Comparison of ENCODE assay signal across 8 mouse cellular contexts in genomic region chr14:120477982-120478568, GRCm38 (mm10). TPM values are rescaled to one million over a fixed set of nuclear protein-coding genes. Genes with fewer than 3 reads are reported as not detected.
DNase-seq lines count a peak whose midpoint lies in the region; ATAC-seq and TF ChIP-seq lines count a peak whose summit lies in the region.

TSS of gene Rap2a (plus strand) at chr14:120478444.

- no peaks in the 10 kb centered on the region for H3K9me3 ChIP-seq in ES-E14 (ENCODE audit: control insufficient read depth, insufficient read depth, low read depth, low read length)
- H3K9me3 ChIP-seq in forebrain, embryonic 15.5 days = no peaks in the 10 kb centered on the region

- intact Hi-C loops in heart, postnatal 25 days (cut with DNase I) = loop anchor here (2.0 to 5.0 kb wide), 3 partner anchors 54 to 184 kb away; no protein-coding TSS in a partner anchor

- DNase-seq in ES-E14 (ENCODE audit: low read depth, low spot score) = peak; percentile 69
- DNase-seq in cerebellum, adult 11-12 months = peak; percentile 99
- DNase-seq in heart, postnatal 25 days (ENCODE audit: low spot score) = peak; percentile 96
- peak; percentile 97 to 98 for DNase-seq in layer of hippocampus, adult 18-20 months (ENCODE audit: low spot score in 2 of 2)
- DNase-seq in lung, adult 2 months = peak; percentile 96
- DNase-seq in thymus, adult 2 months = peak; percentile 94

- peak within 1 kb of the TSS; percentile 84 to 95 for H3K4me3 ChIP-seq in ES-E14 (ENCODE audit: insufficient read depth in 1 of 2, low read depth in 1 of 2, low read length in 2 of 2, poor library complexity in 1 of 2, severe bottlenecking in 1 of 2)
- peak within 1 kb of the TSS; percentile 81 for H3K4me3 ChIP-seq in forebrain, embryonic 15.5 days
- H3K4me3 ChIP-seq in lung, adult 2 months (replicated peaks; ENCODE audit: extremely low read depth, low read depth, low read length) = peak within 1 kb of the TSS; percentile 87
- peak within 1 kb of the TSS; percentile 98 for H3K4me3 ChIP-seq in olfactory bulb, adult 2 months (ENCODE audit: insufficient read depth, low read depth, low read length)
- H3K4me3 ChIP-seq in thymus, adult 2 months (ENCODE audit: control insufficient read depth, insufficient read depth, low read length) = peak within 1 kb of the TSS; percentile 89

- peak within 1 kb of the TSS; percentile 96 for H3K27ac ChIP-seq in ES-E14 (ENCODE audit: insufficient read depth, low read depth, low read length, poor library complexity, severe bottlenecking)
- H3K27ac ChIP-seq in forebrain, embryonic 15.5 days (replicated peaks) = peak within 1 kb of the TSS; percentile 98
- peak within 1 kb of the TSS; percentile 100 for H3K27ac ChIP-seq in olfactory bulb, adult 2 months (ENCODE audit: insufficient read depth, low read depth, low read length)
- peak within 1 kb of the TSS; percentile 56 for H3K27ac ChIP-seq in thymus, adult 2 months (ENCODE audit: control insufficient read depth, insufficient read depth, low read length)

- ATAC-seq in forebrain, embryonic 15.5 days (replicated peaks) = peak; percentile 91

- H3K9ac ChIP-seq in ES-E14 (ENCODE audit: insufficient read depth, low read depth, low read length, poor library complexity, severe bottlenecking) = peak within 1 kb of the TSS; percentile 87
- H3K9ac ChIP-seq in forebrain, embryonic 15.5 days (replicated peaks) = peak within 1 kb of the TSS; percentile 82

- H3K4me2 ChIP-seq in forebrain, embryonic 15.5 days (replicated peaks) = peak within 1 kb of the TSS; percentile 57

- H3K27me3 ChIP-seq in forebrain, embryonic 15.5 days = no peaks in the 10 kb centered on the region
- no peaks in the 10 kb centered on the region; the same call in 1 of the 2 replicates for H3K27me3 ChIP-seq in thymus, adult 2 months (ENCODE audit: control insufficient read depth, insufficient read depth, low read length)

- TF ChIP-seq POLR2A in lung, adult 2 months (IDR thresholded peaks at IDR 0.05; ENCODE audit: borderline replicate concordance, extremely low read depth, low read depth, low read length) = peak; percentile 86
- peak; percentile 77 for TF ChIP-seq POLR2A in olfactory bulb, adult 2 months (IDR thresholded peaks at IDR 0.05; ENCODE audit: insufficient read depth, low read depth, low read length)
- TF ChIP-seq POLR2A in thymus, adult 2 months (IDR thresholded peaks at IDR 0.05; ENCODE audit: control insufficient read depth, extremely low read depth, insufficient read depth, low read length, poor library complexity) = peak; percentile 69

- in situ Hi-C loops in ES-E14 (cut with MboI; ENCODE audit: low sequenced_read_pairs in 2 of 2, unreplicated experiment in 2 of 2) = no loop called here

- 0 out of 2 replicates have a peak, but pooled peaks cover 2% of the 10 kb centered on the region for H3K36me3 ChIP-seq in ES-E14 (ENCODE audit: control insufficient read depth, insufficient read depth, low read length, poor library complexity, severe bottlenecking)
- H3K36me3 ChIP-seq in forebrain, embryonic 15.5 days = no peaks in the 10 kb centered on the region
- H3K36me3 ChIP-seq in thymus, adult 2 months (ENCODE audit: control insufficient read depth, insufficient read depth, low read length) = no peaks in the 10 kb centered on the region

- H3K4me1 ChIP-seq in ES-E14 (ENCODE audit: control insufficient read depth in 2 of 2, insufficient read depth in 2 of 2, low read length in 2 of 2, poor library complexity in 1 of 2) = no peaks in the 10 kb centered on the region; a peak in 1 of 4 replicates
- peaks cover 30% of the 10 kb centered on the region for H3K4me1 ChIP-seq in forebrain, embryonic 15.5 days
- H3K4me1 ChIP-seq in lung, adult 2 months (ENCODE audit: control insufficient read depth, insufficient read depth, low read length) = peaks cover 3% of the 10 kb centered on the region
- peaks cover 7% of the 10 kb centered on the region for H3K4me1 ChIP-seq in olfactory bulb, adult 2 months (ENCODE audit: control insufficient read depth, insufficient read depth, low read length)
- H3K4me1 ChIP-seq in thymus, adult 2 months (replicated peaks; ENCODE audit: control insufficient read depth, insufficient read depth, low read length) = peaks cover 7% of the 10 kb centered on the region

- WGBS in forebrain, embryonic 15.5 days = under 1% methylated on average over 62 of the region's 78 CpGs
- WGBS in lung, adult 2 months = under 1% methylated on average over 76 of the region's 78 CpGs
- WGBS in olfactory bulb, adult 2 months = under 1% methylated on average over 72 of the region's 78 CpGs
- WGBS in thymus, adult 2 months = under 1% methylated on average over 56 of the region's 78 CpGs

- no peak for TF ChIP-seq CTCF in lung, adult 2 months (IDR thresholded peaks at IDR 0.05; ENCODE audit: insufficient read depth, low read length)
- TF ChIP-seq CTCF in olfactory bulb, adult 2 months (IDR thresholded peaks at IDR 0.05; ENCODE audit: insufficient read depth, low read depth, low read length) = no peak
- TF ChIP-seq CTCF in thymus, adult 2 months (IDR thresholded peaks at IDR 0.05; ENCODE audit: borderline replicate concordance, control insufficient read depth, extremely low read depth, insufficient read depth, low read length, poor library complexity) = 0 out of 2 replicates have a peak, but pooled peaks have one; percentile 16

TF ChIP-seq in ES-E14, 5 proteins besides CTCF, POLR2A, EP300 and RAD21:
- TF ChIP-seq MAFK (IDR thresholded peaks at IDR 0.05; ENCODE audit: insufficient read depth, low read depth, low read length) = no peak
- no peak for TF ChIP-seq ZNF384 (IDR thresholded peaks at IDR 0.05; ENCODE audit: low read depth, low read length)
- peak; percentile 74; the same call in 1 of the 2 replicates for TF ChIP-seq HCFC1 (IDR thresholded peaks at IDR 0.05; ENCODE audit: borderline replicate concordance, insufficient read depth, low read length)
- TF ChIP-seq ZC3H11A (IDR thresholded peaks at IDR 0.05; ENCODE audit: borderline replicate concordance, low read depth, low read length) = no peak

RNA-seq across cellular contexts. Expression of gene Rap2a, which starts in this region (rescaled TPM):
- total RNA-seq in ES-E14 (2012; rRNA removed) = 5.5 and 6.2 TPM in 2 replicates
- 26.9 and 27.4 TPM in 2 replicates for polyA plus RNA-seq in forebrain, embryonic 15.5 days (2015; fragmentation: Nextera tagmentation; extraction: Ambion mirVana)
- total RNA-seq in heart, postnatal 25 days (2021) = 10 to 100 TPM; 12.9 to 14.0 TPM
- 10 to 100 TPM; 77.9 to 82.2 TPM for total RNA-seq in layer of hippocampus, adult 18-20 months (2021)
- polyA plus RNA-seq in lung, adult 2 months (2012; rRNA removed) = 39.5 and 57.3 TPM in 2 replicates
- polyA plus RNA-seq in olfactory bulb, adult 2 months (2012; ENCODE audit: insufficient read depth, insufficient read length, low replicate concordance, missing spikeins) = not detected in 2 replicates
- 8.6 and 9.8 TPM in 2 replicates for polyA plus RNA-seq in thymus, adult 2 months (2012; rRNA removed)

Comparison
In these comparisons a context has a peak if more than half of its experiments do, and no peak if none do; other contexts are left out.
1. Peak in every context shown above with its lines: DNase-seq, ATAC-seq, H3K4me3 ChIP-seq and H3K27ac ChIP-seq.
2. RNA of gene Rap2a (total RNA-seq): 77.9 to 82.2 TPM in layer of hippocampus, adult 18-20 months; 12.9 to 14.0 TPM in heart, postnatal 25 days and 5.5 to 6.2 TPM in ES-E14; every median in the first group is over 4 times any median in the second.